Mouse (Mus musculus): ENCODE measurements around the gene Mbl1. TPM values are rescaled to one million over a fixed set of nuclear protein-coding genes. Genes with fewer than 3 reads are reported as not detected.

The Mbl1 gene
- polyA plus RNA-seq, 1 experiment from 2014 or later: not detected

Other genes with a start within 250 kb of the Mbl1 start
- gene Tspan14, start 184.7 kb upstream of the Mbl1 start, polyA plus RNA-seq (2015; fragmentation: Nextera tagmentation; extraction: Ambion mirVana): 61.1 and 61.7 TPM in 2 replicates
- 92.1 and 107 TPM in 2 replicates for gene Fam213a, start 137.7 kb upstream of the Mbl1 start, polyA plus RNA-seq (2015; fragmentation: Nextera tagmentation; extraction: Ambion mirVana)
- gene Dydc2, start 82.2 kb upstream of the Mbl1 start, polyA plus RNA-seq (2015; fragmentation: Nextera tagmentation; extraction: Ambion mirVana): 1.0 and 1.5 TPM in 2 replicates
- gene Dydc1, start 78.5 kb upstream of the Mbl1 start, polyA plus RNA-seq (2015; fragmentation: Nextera tagmentation; extraction: Ambion mirVana): not detected in 2 replicates
- gene Mat1a, start 46.4 kb upstream of the Mbl1 start, polyA plus RNA-seq (2015; fragmentation: Nextera tagmentation; extraction: Ambion mirVana): not detected in 2 replicates
- gene Sftpa1, start 19.7 kb upstream of the Mbl1 start, polyA plus RNA-seq (2015; fragmentation: Nextera tagmentation; extraction: Ambion mirVana): not detected in 2 replicates
- not detected in 2 replicates for gene Sftpd, start 33.7 kb downstream of the Mbl1 start, polyA plus RNA-seq (2015; fragmentation: Nextera tagmentation; extraction: Ambion mirVana)
- 0.35 and 0.47 TPM in 2 replicates for gene Gm2832, start 127.3 kb downstream of the Mbl1 start, polyA plus RNA-seq (2015; fragmentation: Nextera tagmentation; extraction: Ambion mirVana)
- not detected in 2 replicates for gene Gm5798, start 197.2 kb downstream of the Mbl1 start, polyA plus RNA-seq (2015; fragmentation: Nextera tagmentation; extraction: Ambion mirVana)
- gene Gm7945, start 234.9 kb downstream of the Mbl1 start, polyA plus RNA-seq (2015; fragmentation: Nextera tagmentation; extraction: Ambion mirVana): 0.18 TPM in 1 of 2 replicates, not detected in the other